Mouse (Mus musculus): ENCODE measurements at regions not wholly inside any gene's neighbourhood (a gene's known extent, or its start where the extent isn't known, plus 50 kb on each side); places are given as distances from the start of the nearest gene placed in this dataset.

DNA sequence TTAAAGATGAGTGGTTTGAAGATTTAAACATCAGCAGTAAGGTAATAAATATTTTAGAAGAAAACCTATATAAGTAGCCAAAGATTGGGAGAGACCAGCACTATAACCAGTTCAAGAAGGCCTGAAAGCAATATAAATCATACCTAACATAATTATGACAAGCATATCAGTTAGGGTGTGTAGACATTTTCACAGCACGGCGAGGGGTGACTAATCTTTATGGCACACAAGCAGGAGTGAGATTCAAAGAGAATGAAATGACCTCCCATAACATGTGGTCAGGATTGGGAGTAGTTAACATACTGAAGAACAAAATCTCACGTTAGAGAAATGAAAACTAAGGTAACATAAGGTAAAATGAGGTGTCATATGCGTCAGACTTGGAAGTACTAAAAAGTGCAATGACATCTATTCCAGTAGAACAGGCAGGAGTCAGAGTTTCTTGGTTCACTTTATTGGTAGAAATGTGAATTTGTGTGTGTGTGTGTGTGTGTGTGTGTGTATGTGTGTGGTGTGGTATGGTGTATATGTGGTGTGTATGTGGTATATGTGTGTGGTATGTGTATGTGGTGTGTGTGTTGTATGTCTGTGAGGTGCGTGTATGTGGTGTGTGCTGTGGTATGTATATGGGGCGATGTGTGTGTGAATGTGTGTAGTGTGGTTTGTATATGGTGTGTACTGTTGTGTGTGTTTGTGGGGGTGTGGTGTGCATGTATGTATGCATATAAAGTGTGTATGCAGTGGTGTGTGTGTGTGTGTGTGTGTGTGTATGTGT, 262.0 kb upstream of the Slc30a5 start:
- in situ Hi-C loops (cut with MboI; ENCODE audit: low pct_ligation_motif_present, low pct_unique_long_range_greater_than_20kb, low sequenced_read_pairs) (no loop called here), dilution Hi-C loops (cut with MboI; ENCODE audit: extremely low pct_ligation_motif_present, extremely low pct_unique_long_range_greater_than_20kb, low sequenced_read_pairs) (no loop called here)
- Histone ChIP-seq H3K9me3 (replicated peaks; ENCODE audit: low read length) (peaks cover 3% of the 10 kb centered on the region), H3K9ac (ENCODE audit: insufficient read depth, low read depth) (no peak overlapping the region), H3K79me2 (replicated peaks; ENCODE audit: control insufficient read depth, extremely low read depth, insufficient read depth, poor library complexity, severe bottlenecking) (no peaks in the 10 kb centered on the region), H3K27me3 (replicated peaks) (no peaks in the 10 kb centered on the region), H3K27ac (ENCODE audit: insufficient read depth, low read depth) (no peak overlapping the region), H3K4me3 (replicated peaks in 1 of 3; ENCODE audit: low read depth in 2 of 3, low read length in 2 of 3, poor library complexity in 1 of 3) (no peak overlapping the region), H3K4me2 (ENCODE audit: insufficient read depth, low read depth, poor library complexity, severe bottlenecking) (no peak overlapping the region), H3K4me1 (ENCODE audit: control insufficient read depth in 1 of 2, insufficient read depth in 2 of 2) (peaks cover 0 to 3% of the 10 kb centered on the region in 2 experiments; a peak in 1 of 4 replicates), H3K36me3 (replicated peaks in 1 of 2; ENCODE audit: control insufficient read depth in 1 of 2, insufficient read depth in 1 of 2, low read length in 1 of 2) (no peaks in the 10 kb centered on the region)
- DNase-seq (ENCODE audit: extremely low read depth) = no peak
- TF ChIP-seq ZKSCAN1 (IDR thresholded peaks at IDR 0.05; ENCODE audit: borderline replicate concordance, low read depth, low read length) (no peak), MAX (IDR thresholded peaks at IDR 0.05; ENCODE audit: low read length) (no peak), POLR2A (IDR thresholded peaks at IDR 0.05; ENCODE audit: low read depth, low read length) (no peak), E2F4 (IDR thresholded peaks at IDR 0.05; ENCODE audit: insufficient replicate concordance, low read depth, low read length) (no peak), GABPA (IDR thresholded peaks at IDR 0.05; ENCODE audit: insufficient replicate concordance, low read depth, low read length) (no peak), TBP (conservative IDR thresholded peaks at IDR 0.05; ENCODE audit: low read depth, low read length) (no peak), POLR2AphosphoS2 (IDR thresholded peaks at IDR 0.05; ENCODE audit: low read depth, low read length) (no peak), ZNF384 (IDR thresholded peaks at IDR 0.05; ENCODE audit: low read depth, low read length) (no peak), MEF2A (IDR thresholded peaks at IDR 0.05; ENCODE audit: borderline replicate concordance, low read depth, low read length) (no peak), BHLHE40 (IDR thresholded peaks at IDR 0.05; ENCODE audit: low read depth, low read length) (no peak)

DNA sequence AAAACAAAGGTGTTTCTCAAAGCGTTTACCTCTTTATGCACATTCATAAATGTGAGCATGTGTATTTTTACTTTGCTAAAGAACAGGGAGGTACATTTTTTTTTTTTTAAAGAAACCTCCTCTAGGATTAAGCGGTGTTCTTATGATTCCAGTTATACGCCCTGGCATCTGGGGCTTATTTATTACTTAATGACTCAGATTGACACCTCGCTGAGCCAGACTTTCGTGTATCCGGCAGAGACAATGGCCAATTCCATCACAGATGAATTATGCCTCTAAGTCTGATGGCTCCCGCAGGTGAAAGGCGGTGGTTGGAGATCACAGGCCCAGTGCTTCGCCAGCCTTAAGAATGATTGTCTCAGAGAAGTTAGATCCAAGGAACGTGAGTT, 259.5 kb upstream of the Slc30a5 start:
- TF ChIP-seq JUN (IDR thresholded peaks at IDR 0.05; ENCODE audit: insufficient read depth, low read depth, low read length) (no peak), RAD21 (IDR thresholded peaks at IDR 0.05; ENCODE audit: low read depth, low read length) (no peak), USF1 (IDR thresholded peaks at IDR 0.05; ENCODE audit: low read depth, low read length) (no peak), ZC3H11A (IDR thresholded peaks at IDR 0.05; ENCODE audit: low read depth, low read length) (no peak), PAX5 (IDR thresholded peaks at IDR 0.05; ENCODE audit: low read length) (no peak), ELF1 (IDR thresholded peaks at IDR 0.05; ENCODE audit: low read depth, low read length) (no peak), GABPA (IDR thresholded peaks at IDR 0.05; ENCODE audit: insufficient replicate concordance, low read depth, low read length) (no peak), MAX (IDR thresholded peaks at IDR 0.05; ENCODE audit: low read length) (no peak), UBTF (IDR thresholded peaks at IDR 0.05; ENCODE audit: low read depth, low read length) (no peak), SIN3A (IDR thresholded peaks at IDR 0.05; ENCODE audit: low read length) (no peak), E2F4 (IDR thresholded peaks at IDR 0.05; ENCODE audit: insufficient replicate concordance, low read depth, low read length) (no peak), NRF1 (IDR thresholded peaks at IDR 0.05; ENCODE audit: low read depth, low read length) (no peak), USF2 (conservative IDR thresholded peaks at IDR 0.05; ENCODE audit: low read depth, low read length) (no peak), POLR2A (IDR thresholded peaks at IDR 0.05; ENCODE audit: low read depth, low read length) (no peak)
- Histone ChIP-seq H3K4me3 (replicated peaks in 1 of 3; ENCODE audit: low read depth in 2 of 3, low read length in 2 of 3, poor library complexity in 1 of 3) (no peak overlapping the region), H3K27ac (ENCODE audit: insufficient read depth, low read depth) (no peak overlapping the region), H3K9ac (ENCODE audit: insufficient read depth, low read depth) (no peak overlapping the region), H3K4me2 (ENCODE audit: insufficient read depth, low read depth, poor library complexity, severe bottlenecking) (no peak overlapping the region), H3K9me3 (replicated peaks; ENCODE audit: low read length) (peaks cover 3% of the 10 kb centered on the region), H3K27me3 (replicated peaks) (no peaks in the 10 kb centered on the region), H3K36me3 (replicated peaks in 1 of 2; ENCODE audit: control insufficient read depth in 1 of 2, insufficient read depth in 1 of 2, low read length in 1 of 2) (no peaks in the 10 kb centered on the region), H3K4me1 (ENCODE audit: control insufficient read depth in 1 of 2, insufficient read depth in 2 of 2) (peaks cover 0 to 3% of the 10 kb centered on the region in 2 experiments; a peak in 1 of 4 replicates), H3K79me2 (replicated peaks; ENCODE audit: control insufficient read depth, extremely low read depth, insufficient read depth, poor library complexity, severe bottlenecking) (no peaks in the 10 kb centered on the region)
- DNase-seq (ENCODE audit: extremely low read depth) = no peak
- dilution Hi-C loops (cut with MboI; ENCODE audit: extremely low pct_ligation_motif_present, extremely low pct_unique_long_range_greater_than_20kb, low sequenced_read_pairs) = no loop called here
- in situ Hi-C loops (cut with MboI; ENCODE audit: low pct_ligation_motif_present, low pct_unique_long_range_greater_than_20kb, low sequenced_read_pairs) = no loop called here

Measured in CH12.LX (cell line).